Mouse (Mus musculus) gastrocnemius, postnatal 25 days (tissue): ENCODE measurements around the gene Wasl. TPM values are rescaled to one million over a fixed set of nuclear protein-coding genes. Genes with fewer than 3 reads are reported as not detected.
A peak's percentile ranks its signal among the peaks of the same experiment; 100 is the strongest.

ENCODE experiments used
- DNase-seq: peaks from one replicate; pipeline ENCODE4 v3.0.0; 2022
- total RNA-seq, 2 experiments: library from RNA; stranded (reverse); gene quantifications; 1 replicate in 1 of 2; 2 replicates in 1 of 2; pipeline ENCODE4 v1.2.3; 2021

The Wasl gene
- total RNA-seq, 2 experiments from 2014 or later = 14.0 to 17.1 TPM

- no peak for DNase-seq
Observed at GRCm38 (mm10) chr6:24602993-24603392, 61.8 kb downstream of the Wasl start.

- DNase-seq = no peak
Observed at GRCm38 (mm10) chr6:24602351-24602750, 62.5 kb downstream of the Wasl start.

- peak; percentile 65 for DNase-seq
Observed at GRCm38 (mm10) chr6:24601668-24602067, 63.1 kb downstream of the Wasl start.

DNA sequence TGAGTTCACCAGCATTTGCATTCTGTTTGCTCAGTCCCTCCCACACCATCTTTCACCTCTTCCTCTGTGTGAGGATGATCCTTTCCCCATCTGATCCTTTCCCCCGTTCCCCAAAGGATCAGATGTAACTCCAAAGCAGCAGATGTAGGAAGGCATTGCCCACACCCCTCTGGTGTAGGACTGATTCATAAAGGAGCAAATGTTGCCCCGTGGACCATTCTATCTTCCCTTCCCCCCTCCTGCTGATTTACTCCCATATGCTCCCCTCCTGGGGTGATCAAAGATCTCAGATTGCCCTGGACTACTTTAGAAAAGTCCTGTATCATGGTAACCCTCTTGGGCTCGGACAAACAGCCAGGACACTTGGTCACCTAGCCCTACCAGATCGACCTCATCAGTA is 64.1 kb downstream of the Wasl start:
- DNase-seq = no peak

- no peak for DNase-seq
Observed at GRCm38 (mm10) chr6:24600134-24600533, 64.7 kb downstream of the Wasl start.

GRCm38 (mm10) chr6:24599639-24600038 is 65.2 kb downstream of the Wasl start:
- DNase-seq = no peak

DNA sequence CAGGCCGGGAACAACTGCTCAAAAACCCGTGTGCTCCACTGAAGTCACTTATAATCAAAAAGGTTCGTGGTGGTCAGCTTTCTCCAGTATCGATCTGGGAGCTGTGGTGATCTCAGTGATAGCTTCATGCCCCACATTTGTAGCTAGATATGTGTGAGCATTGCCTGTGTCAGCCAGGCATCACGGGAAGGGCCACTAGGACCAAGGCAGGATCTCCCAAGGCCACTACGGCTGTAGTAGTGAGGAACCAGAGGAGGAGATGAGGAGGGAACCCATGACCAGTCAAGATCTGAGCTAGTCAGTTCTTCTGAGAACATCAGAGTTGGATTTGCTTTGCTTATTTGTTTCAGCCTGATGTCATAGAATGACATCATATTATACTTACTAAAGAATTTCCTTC is 65.6 kb downstream of the Wasl start:
- DNase-seq = no peak

GRCm38 (mm10) chr6:24597500-24597899 is 67.3 kb downstream of the Wasl start, which contains the start of gene Lmod2:
Lmod2 (plus strand) TSS chr6:24597762.
- peak; percentile 54 for DNase-seq

DNA sequence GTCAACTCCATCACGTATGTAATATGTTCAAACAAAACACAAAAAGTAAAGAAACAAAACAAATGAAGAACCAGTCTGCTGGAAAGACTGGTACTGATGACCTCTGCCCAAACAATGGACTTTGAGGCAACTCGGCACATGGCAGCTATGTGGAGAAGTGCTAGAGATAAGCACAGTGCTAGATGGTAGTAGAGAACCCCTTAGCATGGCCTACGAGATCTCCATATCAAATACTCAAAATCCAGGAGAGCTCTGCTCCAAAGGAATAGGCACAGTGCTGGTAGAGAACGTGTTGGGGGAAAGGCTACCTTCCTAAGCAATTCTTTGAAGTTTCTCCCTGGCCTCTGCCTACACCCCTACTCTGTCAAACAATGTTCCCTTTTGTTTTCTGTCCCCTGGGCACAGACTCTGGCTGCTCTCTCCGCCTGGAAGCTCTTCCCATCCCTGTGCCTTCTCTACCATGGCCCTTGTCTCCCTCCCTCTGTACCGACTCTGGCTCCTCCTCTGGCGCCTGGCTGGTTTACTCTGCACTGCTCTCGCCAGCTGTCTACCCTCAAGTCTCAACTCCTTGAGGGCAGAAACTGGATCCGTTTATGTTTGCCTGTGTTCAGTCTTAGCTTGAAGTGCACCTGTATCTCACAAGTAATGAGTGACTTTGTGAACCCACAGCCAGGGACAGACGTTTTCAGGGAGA is 73.1 kb downstream of the Wasl start:
- DNase-seq = no peak

GRCm38 (mm10) chr6:24590282-24590681 is 74.5 kb downstream of the Wasl start:
- no peak for DNase-seq

DNA sequence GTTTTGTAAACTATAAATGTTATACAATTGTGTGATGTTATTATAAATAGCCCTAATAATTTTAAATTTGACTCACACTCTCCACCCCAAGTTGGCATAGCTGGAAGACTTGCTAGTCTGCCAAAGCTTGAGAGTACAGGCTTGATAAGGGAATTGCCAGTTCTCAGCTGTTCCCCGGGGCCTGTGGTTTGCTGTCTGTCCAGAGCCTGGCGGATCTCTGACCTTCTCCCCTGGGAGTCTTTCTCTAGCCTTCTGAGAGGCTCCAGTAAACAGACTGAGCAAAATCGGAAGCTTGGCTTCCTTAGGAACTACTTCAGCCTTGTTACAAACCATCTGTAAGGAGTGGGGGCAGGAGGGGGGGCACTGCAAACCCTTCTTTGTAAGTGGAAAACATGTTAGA is 77.9 kb downstream of the Wasl start:
- DNase-seq = peak; percentile 74

GRCm38 (mm10) chr6:24585431-24586310 is 79.1 kb downstream of the Wasl start:
- no peak for DNase-seq

- peak; percentile 66 for DNase-seq
Observed at GRCm38 (mm10) chr6:24583456-24583855, 81.4 kb downstream of the Wasl start.

DNA sequence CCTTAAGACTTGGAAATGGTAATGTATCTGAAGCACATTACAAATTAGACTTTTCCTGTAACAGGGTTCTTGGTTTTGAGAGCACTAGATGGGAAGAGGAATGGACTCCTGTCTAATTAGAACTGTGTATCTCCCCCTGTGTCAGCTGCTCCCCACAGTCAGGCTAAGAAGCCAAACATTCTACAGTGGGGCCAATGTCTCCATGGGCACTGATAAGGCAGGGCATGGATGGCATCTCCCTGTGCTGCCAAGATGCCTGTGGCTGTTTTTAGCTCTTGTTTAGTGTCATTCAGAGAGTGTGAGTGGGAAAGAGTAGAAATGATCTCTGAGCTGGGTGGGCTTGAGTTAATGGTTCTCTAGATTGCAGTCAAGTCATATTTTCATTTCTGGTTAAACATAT is 91.5 kb downstream of the Wasl start:
- DNase-seq = no peak

- no peak for DNase-seq
Observed at GRCm38 (mm10) chr6:24572431-24572830, 92.4 kb downstream of the Wasl start.

DNA sequence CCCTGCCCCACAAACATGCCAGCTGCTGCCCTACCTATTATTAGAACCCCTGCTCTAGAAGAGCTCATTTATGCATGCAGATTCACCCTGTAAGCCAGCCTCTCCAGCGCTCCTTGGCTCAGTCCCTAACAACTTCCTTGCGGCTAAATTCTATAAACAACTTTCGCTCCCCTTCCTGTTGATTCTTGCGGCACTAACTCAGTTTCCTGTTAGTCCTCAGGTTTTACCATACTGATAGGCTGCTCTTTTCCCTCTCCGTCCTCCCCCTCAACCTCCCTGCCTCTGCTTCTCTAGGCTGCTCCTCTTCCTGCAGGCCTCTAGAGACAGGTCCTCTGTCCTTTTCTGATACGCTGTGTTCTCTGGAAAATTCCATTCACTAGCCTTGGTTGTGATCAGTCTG is 93.7 kb downstream of the Wasl start:
- no peak for DNase-seq

DNA sequence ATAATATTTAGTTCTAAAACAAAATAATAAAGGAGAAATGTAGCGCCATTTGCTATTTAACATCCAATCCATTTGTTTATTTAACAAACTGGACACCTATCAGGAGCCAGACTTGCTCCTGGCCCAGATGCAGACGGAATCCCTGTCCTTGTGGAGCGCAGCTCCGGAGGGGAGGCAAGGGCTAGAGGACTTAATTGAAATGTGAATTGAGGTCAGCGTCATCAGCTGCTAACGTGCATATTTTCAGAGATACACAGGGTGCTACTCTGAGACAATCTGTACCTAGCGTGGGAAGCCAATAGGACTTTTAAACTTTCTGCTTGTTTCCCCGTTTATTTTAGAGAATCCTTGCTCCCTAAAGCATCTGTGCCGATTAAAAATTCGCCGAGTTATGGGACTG is 94.5 kb downstream of the Wasl start:
- peak; percentile 15 for DNase-seq

- no peak for DNase-seq
Observed at GRCm38 (mm10) chr6:24569711-24570110, 95.1 kb downstream of the Wasl start.

GRCm38 (mm10) chr6:24568963-24569362 is 95.8 kb downstream of the Wasl start:
- no peak for DNase-seq

DNA sequence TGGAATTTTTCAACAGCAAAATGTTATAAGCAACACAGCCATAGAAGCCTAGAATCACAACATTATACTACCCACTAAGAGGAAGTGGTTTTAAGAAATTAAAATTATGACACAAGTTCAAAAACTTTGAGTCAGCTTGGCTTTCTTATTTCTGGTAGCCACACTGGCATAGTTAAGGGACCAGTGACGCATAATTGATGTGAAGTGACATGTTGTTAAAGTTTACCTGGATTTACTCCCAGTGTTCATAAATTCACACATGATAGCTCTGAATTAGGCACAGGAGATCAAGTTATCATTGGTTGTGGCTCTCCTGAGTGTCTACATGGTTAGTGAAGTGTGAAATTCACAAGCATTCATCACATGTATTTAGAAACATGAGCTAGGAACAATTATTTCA is 99.9 kb downstream of the Wasl start:
- DNase-seq = no peak

- no peak for DNase-seq
Observed at GRCm38 (mm10) chr6:24564081-24564480, 100.7 kb downstream of the Wasl start.
